Mouse (Mus musculus) lung, postnatal 0 days (tissue): Measurements from ENCODE around the gene Ldlrad1. TPM values are rescaled to one million over a fixed set of nuclear protein-coding genes. Genes with fewer than 3 reads are reported as not detected.

Experiments used
- ATAC-seq: fragments of 200-750 bp; cut with Nextera tagmentation; 2 replicates; pipeline ENCODE4 v1.8.0; 2017; ENCODE audit warnings: moderate library complexity
- DNase-seq: peaks from one replicate; pipeline ENCODE4 v3.0.0-alpha.2; 2016; ENCODE audit warnings: low spot score
- H3K27ac ChIP-seq: fragments of 300-500 bp; sonication (generic); 2 replicates; pipeline ENCODE4 v1.5.1; 2014; ENCODE audit warnings: antibody characterized with exemption, mild to moderate bottlenecking, low read length, mixed read lengths
- H3K27me3 ChIP-seq: fragments of 300-500 bp; sonication (generic); replicated peaks from 2 replicates; pipeline ENCODE4 v1.6.1; 2014; ENCODE audit warnings: low read length, mixed read lengths; ENCODE audit not compliant: insufficient read depth
- H3K36me3 ChIP-seq: fragments of 300-500 bp; sonication (generic); 2 replicates; pipeline ENCODE4 v1.6.1; 2014; ENCODE audit warnings: low read length, mixed read lengths; ENCODE audit not compliant: insufficient read depth
- H3K4me1 ChIP-seq: fragments of 300-500 bp; sonication (generic); 2 replicates; pipeline ENCODE4 v1.6.1; 2014; ENCODE audit warnings: antibody characterized with exemption, low read depth, low read length, mixed read lengths; ENCODE audit not compliant: insufficient read depth
- H3K4me2 ChIP-seq: fragments of 300-500 bp; sonication (generic); replicated peaks from 2 replicates; pipeline ENCODE4 v1.6.1; 2014; ENCODE audit warnings: low read depth, mild to moderate bottlenecking, low read length, moderate library complexity, mixed read lengths
- H3K4me3 ChIP-seq: fragments of 300-500 bp; sonication (generic); 2 replicates; pipeline ENCODE4 v1.5.1; 2014; ENCODE audit warnings: low read depth, low read length
- H3K9ac ChIP-seq: fragments of 300-500 bp; sonication (generic); replicated peaks from 2 replicates; pipeline ENCODE4 v1.6.1; 2014; ENCODE audit warnings: low read depth, mild to moderate bottlenecking
- H3K9me3 ChIP-seq: fragments of 300-500 bp; sonication (generic); 2 replicates; pipeline ENCODE4 v1.6.1; 2016; ENCODE audit warnings: low read length, mixed read lengths
- CTCF ChIP-seq: IDR thresholded peaks from 2 replicates; pipeline ENCODE4 v1.5.1; 2016; ENCODE audit warnings: antibody characterized with exemption, mild to moderate bottlenecking
- EP300 ChIP-seq: IDR thresholded peaks from 2 replicates; pipeline ENCODE4 v1.6.1; 2016; ENCODE audit warnings: antibody characterized with exemption, mild to moderate bottlenecking, control low read depth
- WGBS: fragments of 180-500 bp; shearing (Covaris S2); extraction: QIAGEN DNeasy Blood & Tissue Kit; methylation state at CpG from one replicate; pipeline ENCODE4 v1.1.7; 2014; 5-methylcytosine and 5-hydroxymethylcytosine counted together
- polyA plus RNA-seq: library from polyadenylated mRNA; unstranded; fragments of >200 nt; fragmentation: Nextera tagmentation; extraction: Ambion mirVana; gene quantifications from 2 replicates; pipeline ENCODE4 v1.2.1, GENCODE M21; 2015

The Ldlrad1 gene
- polyA plus RNA-seq, 1 experiment from 2014 or later, result 3.5 TPM

- no peak for ATAC-seq
- H3K36me3 ChIP-seq, result peaks cover 38% of the 10 kb centered on the region; the same call in 1 of the 2 replicates
- TF ChIP-seq CTCF (no peak), EP300 (no peak)
- no peak for DNase-seq
- WGBS, result 75% methylated on average over 7 of the region's 7 CpGs
- H3K27me3 ChIP-seq, result no peaks in the 10 kb centered on the region
- H3K4me3 ChIP-seq, result no peak overlapping the region
- H3K27ac ChIP-seq, result no peak overlapping the region
- no peak overlapping the region for H3K4me2 ChIP-seq
- H3K9ac ChIP-seq, result no peak overlapping the region
- H3K4me1 ChIP-seq, result no peaks in the 10 kb centered on the region
- H3K9me3 ChIP-seq, result no peaks in the 10 kb centered on the region
These were observed 6.0 kb upstream of the Ldlrad1 start for GRCm38 (mm10) chr4:107203001-107203400.

DNA sequence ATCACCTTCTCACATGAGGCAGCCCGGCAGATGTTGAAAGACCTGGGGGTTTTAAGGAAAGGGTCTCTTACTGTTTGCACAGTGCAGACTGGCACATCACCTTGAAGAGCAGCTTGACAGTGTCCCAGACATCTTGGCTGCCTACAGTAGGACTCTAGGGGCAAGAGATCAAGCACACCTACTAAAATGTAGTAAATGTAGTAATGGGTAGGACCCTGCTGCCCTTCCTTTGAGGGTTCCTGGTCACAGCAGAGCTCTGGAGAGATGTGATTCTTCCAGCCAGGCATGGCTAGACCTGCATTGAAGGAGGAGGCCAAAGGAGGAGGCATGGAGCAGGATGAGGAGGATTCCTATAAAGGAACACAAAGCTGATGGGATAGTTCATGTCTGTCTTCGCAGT, 2.0 kb upstream of the Ldlrad1 start:
- H3K36me3 ChIP-seq, result peaks cover 10% of the 10 kb centered on the region; the same call in 1 of the 2 replicates

GRCm38 (mm10) chr4:107210483-107211097, 1.6 kb downstream of the Ldlrad1 start:
- H3K27me3 ChIP-seq, result no peaks in the 10 kb centered on the region
- H3K36me3 ChIP-seq, result no peaks in the 10 kb centered on the region
- peak overlapping the region; percentile 85 for H3K27ac ChIP-seq
- H3K9me3 ChIP-seq, result no peaks in the 10 kb centered on the region
- H3K4me2 ChIP-seq, result no peak overlapping the region
- H3K9ac ChIP-seq, result no peak overlapping the region
- TF ChIP-seq CTCF (no peak), EP300 (0 out of 2 replicates have a peak, but pooled peaks have one; percentile 11)
- H3K4me1 ChIP-seq, result no peaks in the 10 kb centered on the region
- DNase-seq, result peak; percentile 91
- no peak overlapping the region for H3K4me3 ChIP-seq
- peak; percentile 90 for ATAC-seq
- 51% methylated on average over 5 of the region's 5 CpGs for WGBS

More for the DNA sequence above, 2.0 kb upstream of the Ldlrad1 start:
- no peak overlapping the region for H3K27ac ChIP-seq
- 93% methylated on average over 2 of the region's 2 CpGs for WGBS
- ATAC-seq, result no peak
- H3K27me3 ChIP-seq, result no peaks in the 10 kb centered on the region
- H3K9ac ChIP-seq, result no peak overlapping the region
- DNase-seq, result no peak
- no peaks in the 10 kb centered on the region for H3K4me1 ChIP-seq
- H3K4me3 ChIP-seq, result no peak overlapping the region
- H3K4me2 ChIP-seq, result no peak overlapping the region
- TF ChIP-seq CTCF (no peak), EP300 (no peak)
- no peaks in the 10 kb centered on the region for H3K9me3 ChIP-seq

DNA sequence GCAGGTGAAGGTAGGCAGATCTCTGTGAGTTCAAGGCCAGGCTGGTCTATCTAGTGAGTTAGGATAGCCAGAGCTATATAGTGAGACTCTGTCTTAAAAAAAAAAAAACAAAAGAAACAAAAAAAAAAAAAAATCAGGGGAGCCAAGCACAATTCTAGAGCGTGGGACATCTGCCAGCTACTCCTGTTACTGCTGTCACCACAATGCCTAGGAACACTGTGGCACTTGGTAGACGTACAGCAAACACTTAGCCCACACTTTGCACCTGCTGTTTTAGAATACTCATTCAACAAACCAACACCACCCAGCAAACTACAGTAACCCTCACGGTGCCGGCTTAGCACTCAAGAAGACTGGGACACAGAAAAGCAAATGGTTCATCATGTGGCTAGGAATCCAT, 2.5 kb downstream of the Ldlrad1 start:
- Histone ChIP-seq H3K4me2 (no peak overlapping the region), H3K4me1 (no peaks in the 10 kb centered on the region), H3K4me3 (no peak overlapping the region), H3K36me3 (no peaks in the 10 kb centered on the region), H3K9me3 (no peaks in the 10 kb centered on the region), H3K27ac (peak overlapping the region; percentile 85; the same call in 1 of the 2 replicates), H3K9ac (no peak overlapping the region), H3K27me3 (no peaks in the 10 kb centered on the region)
- TF ChIP-seq CTCF (no peak), EP300 (peak; percentile 74)
- peak; percentile 78 for ATAC-seq
- peak; percentile 89 for DNase-seq
- WGBS, result 50% methylated on average over 4 of the region's 4 CpGs

- Histone ChIP-seq H3K9ac (no peak overlapping the region), H3K4me3 (no peak overlapping the region), H3K36me3 (no peaks in the 10 kb centered on the region), H3K4me1 (no peaks in the 10 kb centered on the region), H3K27ac (no peak overlapping the region), H3K27me3 (no peaks in the 10 kb centered on the region), H3K4me2 (no peak overlapping the region), H3K9me3 (no peaks in the 10 kb centered on the region)
- ATAC-seq, result no peak
- WGBS, result 62% methylated on average over 5 of the region's 5 CpGs
- TF ChIP-seq EP300, result no peak
- TF ChIP-seq CTCF, result no peak
- DNase-seq, result no peak
These were observed 3.0 kb downstream of the Ldlrad1 start for GRCm38 (mm10) chr4:107211936-107212335.

DNA sequence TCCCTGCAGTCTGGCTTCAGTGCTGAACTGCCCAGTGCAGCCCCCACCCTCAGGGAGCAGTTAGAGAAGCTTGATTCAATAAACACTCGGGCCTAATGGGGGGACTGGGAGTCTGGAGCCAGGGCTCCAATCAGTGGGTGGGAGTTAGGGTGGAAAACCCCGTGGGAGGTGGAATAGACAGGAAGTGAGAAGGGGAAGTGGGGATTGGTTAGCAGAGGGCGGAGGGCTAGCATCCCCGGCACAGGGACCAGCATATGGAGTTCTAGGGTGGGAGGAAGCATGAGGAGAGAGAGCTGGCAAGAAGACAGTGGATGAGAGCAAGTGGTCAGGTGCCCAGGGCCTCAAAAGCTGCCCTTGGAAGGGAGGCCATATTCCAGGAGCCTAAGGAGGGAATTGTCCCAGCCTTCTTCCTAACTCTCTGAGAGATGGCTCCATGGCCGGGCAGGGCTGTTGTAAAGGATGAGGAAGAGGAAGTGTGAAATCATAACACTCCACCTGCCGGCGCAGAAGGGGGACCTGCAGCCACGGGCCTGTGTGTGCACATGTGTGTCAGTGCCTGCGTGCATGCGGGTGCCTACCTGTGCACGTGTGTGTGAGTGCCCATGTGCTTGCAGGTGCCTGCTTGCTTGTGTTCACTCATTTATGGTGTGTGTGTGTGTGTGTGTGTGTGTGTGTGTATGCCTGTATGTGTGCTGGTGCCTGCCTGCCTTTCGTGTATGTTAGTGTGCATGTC, 4.5 kb downstream of the Ldlrad1 start:
- H3K9me3 ChIP-seq, result no peaks in the 10 kb centered on the region
- 44% methylated on average over 12 of the region's 12 CpGs for WGBS
- H3K4me1 ChIP-seq, result no peaks in the 10 kb centered on the region
- no peaks in the 10 kb centered on the region for H3K36me3 ChIP-seq
- H3K27ac ChIP-seq, result no peak overlapping the region
- no peak overlapping the region for H3K9ac ChIP-seq
- H3K4me3 ChIP-seq, result no peak overlapping the region
- ATAC-seq, result no peak
- H3K27me3 ChIP-seq, result no peaks in the 10 kb centered on the region
- TF ChIP-seq EP300 (no peak), CTCF (peak; percentile 11; the same call in 1 of the 2 replicates)
- DNase-seq, result no peak
- H3K4me2 ChIP-seq, result no peak overlapping the region
